Mouse (Mus musculus) embryonic fibroblast, embryonic 13.5 days (primary cell): Measurements from ENCODE around the gene Sipa1l3. TPM values are rescaled to one million over a fixed set of nuclear protein-coding genes. Genes with fewer than 3 reads are reported as not detected.
A peak's percentile ranks its signal among the peaks of the same experiment; 100 is the strongest.

Experiments used
- H3K27ac ChIP-seq: 2 replicates; pipeline ENCODE4 v1.5.1; 2012; ENCODE audit warnings: low read length, control low read depth, inconsistent platforms; ENCODE audit not compliant: insufficient read depth
- H3K4me1 ChIP-seq: 2 replicates; pipeline ENCODE4 v1.6.1; 2011; ENCODE audit warnings: low read length; ENCODE audit not compliant: control insufficient read depth, insufficient read depth
- H3K4me3 ChIP-seq: 2 replicates; pipeline ENCODE4 v1.5.1; 2011; ENCODE audit warnings: mild to moderate bottlenecking, control low read depth, low read length; ENCODE audit not compliant: insufficient read depth
- CTCF ChIP-seq: IDR thresholded peaks from 2 replicates; pipeline ENCODE4 v1.5.1; 2011; ENCODE audit warnings: mild to moderate bottlenecking, control low read depth, low read length, moderate library complexity, borderline replicate concordance; ENCODE audit not compliant: insufficient read depth
- POLR2A ChIP-seq: IDR thresholded peaks from 2 replicates; pipeline ENCODE4 v1.6.1; 2011; ENCODE audit warnings: low read depth, mild to moderate bottlenecking, control low read depth, low read length, moderate library complexity
- polyA plus RNA-seq: library from polyadenylated mRNA; stranded (reverse); fragments of >200 nt; gene quantifications from 2 replicates; pipeline ENCODE4 v1.2.4, GENCODE M21; 2011; ENCODE audit warnings: low read depth; ENCODE audit not compliant: missing spikeins, insufficient read length

Gene Sipa1l3
- polyA plus RNA-seq, 1 experiment = 22.0 TPM

- H3K4me3 ChIP-seq = no peak overlapping the region
- H3K4me1 ChIP-seq = peaks cover 6% of the 10 kb centered on the region; the same call in 1 of the 2 replicates
- TF ChIP-seq POLR2A = no peak
- H3K27ac ChIP-seq = no peak overlapping the region
These were observed 202.2 kb downstream of the Sipa1l3 start for GRCm38 (mm10) chr7:29316137-29316734.

GRCm38 (mm10) chr7:29314844-29315628 lies 203.4 kb downstream of the Sipa1l3 start:
- Histone ChIP-seq H3K4me1 (peaks cover 6% of the 10 kb centered on the region; the same call in 1 of the 2 replicates), H3K4me3 (no peak overlapping the region), H3K27ac (no peak overlapping the region)
- no peak for TF ChIP-seq POLR2A
- TF ChIP-seq CTCF = no peak

GRCm38 (mm10) chr7:29313572-29314261 lies 204.7 kb downstream of the Sipa1l3 start:
- TF ChIP-seq CTCF (no peak), POLR2A (no peak)
- no peak overlapping the region for H3K4me3 ChIP-seq
- H3K4me1 ChIP-seq = peaks cover 3% of the 10 kb centered on the region; the same call in 1 of the 2 replicates
- H3K27ac ChIP-seq = no peak overlapping the region

GRCm38 (mm10) chr7:29313051-29313450 lies 205.4 kb downstream of the Sipa1l3 start:
- H3K4me1 ChIP-seq = 0 out of 2 replicates have a peak, but pooled peaks cover 6% of the 10 kb centered on the region
- H3K27ac ChIP-seq = no peak overlapping the region
- H3K4me3 ChIP-seq = no peak overlapping the region
- no peak for TF ChIP-seq POLR2A

- H3K4me3 ChIP-seq = peak overlapping the region; percentile 23; the same call in 1 of the 2 replicates
- H3K27ac ChIP-seq = no peak overlapping the region
- peaks cover 4% of the 10 kb centered on the region; the same call in 1 of the 2 replicates for H3K4me1 ChIP-seq
- TF ChIP-seq CTCF = no peak
- TF ChIP-seq POLR2A = no peak
These were observed 208.7 kb downstream of the Sipa1l3 start for GRCm38 (mm10) chr7:29309749-29310148.

- peak overlapping the region; percentile 23 for H3K4me3 ChIP-seq
- no peak overlapping the region for H3K27ac ChIP-seq
- peaks cover 4% of the 10 kb centered on the region; the same call in 1 of the 2 replicates for H3K4me1 ChIP-seq
- TF ChIP-seq CTCF = no peak
- TF ChIP-seq POLR2A = 0 out of 2 replicates have a peak, but pooled peaks have one; percentile 31
These were observed 209.2 kb downstream of the Sipa1l3 start for GRCm38 (mm10) chr7:29309221-29309721.

- TF ChIP-seq CTCF (0 out of 2 replicates have a peak, but pooled peaks have one; percentile 11), POLR2A (peak; percentile 30)
- Histone ChIP-seq H3K27ac (no peak overlapping the region), H3K4me3 (peak overlapping the region; percentile 37), H3K4me1 (peaks cover 4% of the 10 kb centered on the region; the same call in 1 of the 2 replicates)
These were observed 210.9 kb downstream of the Sipa1l3 start for GRCm38 (mm10) chr7:29307350-29308104.

- Histone ChIP-seq H3K4me3 (no peak overlapping the region), H3K4me1 (peaks cover 4% of the 10 kb centered on the region; the same call in 1 of the 2 replicates), H3K27ac (no peak overlapping the region)
- no peak for TF ChIP-seq POLR2A
- TF ChIP-seq CTCF = no peak
These were observed 211.8 kb downstream of the Sipa1l3 start for GRCm38 (mm10) chr7:29306619-29307018.

GRCm38 (mm10) chr7:29306108-29306507 lies 212.3 kb downstream of the Sipa1l3 start:
- no peak overlapping the region for H3K4me3 ChIP-seq
- peaks cover 4% of the 10 kb centered on the region; the same call in 1 of the 2 replicates for H3K4me1 ChIP-seq
- H3K27ac ChIP-seq = no peak overlapping the region
- TF ChIP-seq POLR2A (no peak), CTCF (no peak)
